Mouse (Mus musculus) neural tube, embryonic 11.5 days (tissue): ENCODE measurements around the gene Tspan5. TPM values are rescaled to one million over a fixed set of nuclear protein-coding genes. Genes with fewer than 3 reads are reported as not detected.

Source experiments
- ATAC-seq: fragments of 200-750 bp; cut with Nextera tagmentation; 2 replicates; pipeline ENCODE4 v1.8.0; 2017; ENCODE audit warnings: moderate number of reproducible peaks, mild to moderate bottlenecking, moderate TSS enrichment, moderate library complexity; ENCODE audit not compliant: insufficient read depth, low FRiP score, low TSS enrichment
- DNase-seq: peaks from one replicate; pipeline ENCODE4 v3.0.0-alpha.2; 2015; ENCODE audit warnings: low spot score
- H3K27ac ChIP-seq: fragments of 300-500 bp; sonication (generic); 2 replicates; pipeline ENCODE4 v1.5.1; 2014; ENCODE audit warnings: low read depth, mild to moderate bottlenecking, low read length
- H3K27me3 ChIP-seq: fragments of 300-500 bp; sonication (generic); 2 replicates; pipeline ENCODE4 v1.6.1; 2014; ENCODE audit warnings: mild to moderate bottlenecking, low read length, mixed read lengths; ENCODE audit not compliant: control insufficient read depth, insufficient read depth
- H3K36me3 ChIP-seq: fragments of 300-500 bp; sonication (generic); 2 replicates; pipeline ENCODE4 v1.6.1; 2014; ENCODE audit warnings: mild to moderate bottlenecking, low read length, moderate library complexity, mixed read lengths; ENCODE audit not compliant: control insufficient read depth, insufficient read depth
- H3K4me1 ChIP-seq: fragments of 300-500 bp; sonication (generic); 2 replicates; pipeline ENCODE4 v1.6.1; 2014; ENCODE audit warnings: low read length, mixed read lengths; ENCODE audit not compliant: control insufficient read depth, insufficient read depth
- H3K4me2 ChIP-seq: fragments of 300-500 bp; sonication (generic); 2 replicates; pipeline ENCODE4 v1.6.1; 2014; ENCODE audit warnings: low read depth, mild to moderate bottlenecking, moderate library complexity
- H3K4me3 ChIP-seq: fragments of 300-500 bp; sonication (generic); 2 replicates; pipeline ENCODE4 v1.5.1; 2014; ENCODE audit warnings: low read depth, low read length
- H3K9ac ChIP-seq: fragments of 300-500 bp; sonication (generic); 2 replicates; pipeline ENCODE4 v1.6.1; 2014; ENCODE audit warnings: mild to moderate bottlenecking, low read length
- H3K9me3 ChIP-seq: fragments of 300-500 bp; sonication (generic); 2 replicates; pipeline ENCODE4 v1.6.1; 2016; ENCODE audit warnings: low read length; ENCODE audit not compliant: control insufficient read depth
- WGBS: fragments of 180-500 bp; shearing (Covaris S2); extraction: QIAGEN DNeasy Blood & Tissue Kit; methylation state at CpG from one replicate; pipeline ENCODE4 v1.1.7; 2014; 5-methylcytosine and 5-hydroxymethylcytosine counted together
- polyA plus RNA-seq: library from polyadenylated mRNA; unstranded; fragments of >200 nt; fragmentation: Nextera tagmentation; extraction: Ambion mirVana; gene quantifications from 2 replicates; pipeline ENCODE4 v1.2.1, GENCODE M21; 2014

The Tspan5 gene
- polyA plus RNA-seq, 1 experiment from 2014 or later = 79.2 TPM

DNA sequence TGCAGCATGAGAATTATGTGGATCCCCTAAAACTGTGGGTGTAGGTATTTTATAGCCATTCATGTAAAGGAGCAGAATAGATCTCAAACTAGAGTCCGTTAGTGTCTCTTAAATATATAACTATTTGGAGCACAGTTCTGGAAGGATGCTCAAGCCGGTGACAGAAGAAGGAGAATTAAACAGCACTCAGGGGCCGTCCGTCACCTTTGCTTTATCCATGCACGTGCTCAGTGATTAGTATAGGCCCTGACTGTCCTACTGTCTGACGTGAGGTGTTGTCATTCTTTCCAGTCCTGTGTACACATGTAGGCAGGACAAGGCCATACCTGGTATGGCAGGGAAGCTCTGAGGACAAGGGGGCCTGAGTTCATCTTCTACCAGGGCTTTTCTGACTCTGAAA, 116.7 kb downstream of the Tspan5 start:
- H3K9me3 ChIP-seq = no peaks in the 10 kb centered on the region
- H3K36me3 ChIP-seq = no peaks in the 10 kb centered on the region
- H3K27ac ChIP-seq = peak overlapping the region; percentile 77
- no peak overlapping the region for H3K9ac ChIP-seq
- no peak overlapping the region for H3K4me3 ChIP-seq
- ATAC-seq (no peak), DNase-seq (no peak)
- peaks cover 66% of the 10 kb centered on the region for H3K4me1 ChIP-seq
- WGBS = 78% methylated on average over 6 of the region's 6 CpGs
- no peaks in the 10 kb centered on the region for H3K27me3 ChIP-seq
- H3K4me2 ChIP-seq = no peak overlapping the region

DNA sequence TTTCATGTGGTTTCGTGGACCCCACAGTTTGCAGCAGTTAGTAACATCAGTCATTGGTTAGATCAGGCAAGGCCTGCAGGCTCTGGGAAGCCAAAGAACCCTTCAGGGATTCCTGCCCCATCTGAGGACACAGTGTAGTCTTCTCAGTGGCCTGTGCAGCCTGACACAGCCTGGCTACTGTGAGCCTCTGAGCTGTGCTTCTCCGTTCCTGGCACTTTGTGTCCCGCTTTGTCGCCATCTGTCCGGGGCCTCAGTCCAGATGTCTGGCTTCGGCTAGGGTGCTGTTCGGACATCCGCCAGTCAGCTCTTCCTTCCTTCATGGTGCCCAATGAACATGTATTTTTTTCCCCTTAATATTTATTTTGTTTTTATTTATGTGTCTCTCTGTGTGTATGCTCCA, 117.2 kb downstream of the Tspan5 start:
- ATAC-seq (no peak), DNase-seq (no peak)
- Histone ChIP-seq H3K9ac (no peak overlapping the region), H3K36me3 (no peaks in the 10 kb centered on the region), H3K4me3 (no peak overlapping the region), H3K27ac (peak overlapping the region; percentile 77), H3K9me3 (no peaks in the 10 kb centered on the region), H3K27me3 (no peaks in the 10 kb centered on the region), H3K4me2 (no peak overlapping the region), H3K4me1 (peaks cover 62% of the 10 kb centered on the region)
- whole genome bisulfite sequencing = 75% methylated on average over 8 of the region's 8 CpGs

DNA sequence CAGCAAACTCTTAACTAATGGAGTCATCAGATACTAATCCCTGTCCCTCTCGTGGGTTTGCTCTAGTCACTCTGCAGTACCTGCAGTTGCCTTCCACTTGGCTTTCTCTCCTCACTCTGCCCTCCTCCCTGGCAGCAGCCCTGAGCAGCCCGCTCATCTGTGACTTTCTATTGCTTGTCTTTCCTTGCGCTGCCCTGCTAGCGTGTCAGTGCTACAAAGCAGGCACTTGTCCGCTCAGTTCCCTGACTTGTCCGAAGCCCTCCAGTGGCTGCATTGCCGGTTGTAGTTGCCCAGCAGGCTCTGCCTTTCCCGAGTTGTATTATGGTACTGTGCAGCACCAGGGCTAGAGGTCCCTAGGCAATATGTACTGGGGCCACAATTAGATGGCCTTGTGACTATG, 117.7 kb downstream of the Tspan5 start:
- H3K27ac ChIP-seq = peak overlapping the region; percentile 77
- DNase-seq (no peak), ATAC-seq (no peak)
- WGBS = 42% methylated on average over 8 of the region's 8 CpGs
- H3K4me3 ChIP-seq = no peak overlapping the region
- H3K9ac ChIP-seq = no peak overlapping the region
- H3K9me3 ChIP-seq = no peaks in the 10 kb centered on the region
- no peaks in the 10 kb centered on the region for H3K36me3 ChIP-seq
- peaks cover 59% of the 10 kb centered on the region for H3K4me1 ChIP-seq
- no peaks in the 10 kb centered on the region for H3K27me3 ChIP-seq
- H3K4me2 ChIP-seq = no peak overlapping the region

DNA sequence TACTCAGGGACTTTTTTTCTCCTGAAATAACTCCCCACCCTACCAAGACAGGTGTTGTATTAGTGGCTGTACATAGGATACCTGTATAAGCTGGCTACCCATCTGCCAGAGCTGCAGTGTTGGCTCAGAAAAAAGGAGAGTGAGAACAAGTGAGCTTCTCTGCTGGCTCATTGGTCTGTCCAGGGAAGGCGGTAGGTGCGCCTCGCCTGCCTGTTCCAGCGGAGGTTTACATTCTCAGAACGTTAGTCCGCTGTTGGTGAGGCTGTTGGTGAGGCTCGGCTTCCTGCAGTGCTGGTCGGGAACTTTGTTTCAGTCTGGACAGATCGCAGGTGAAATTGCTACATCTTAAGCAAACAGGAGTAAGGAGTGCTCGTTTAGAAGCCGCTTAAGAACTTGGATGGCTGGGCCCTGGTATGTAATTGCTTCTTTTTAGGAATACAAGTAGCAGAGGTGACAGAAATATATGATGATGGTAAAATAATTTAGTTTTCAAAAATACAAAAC, 118.3 kb downstream of the Tspan5 start:
- H3K4me2 ChIP-seq = no peak overlapping the region
- ATAC-seq (no peak), DNase-seq (no peak)
- H3K27me3 ChIP-seq = no peaks in the 10 kb centered on the region
- no peak overlapping the region for H3K27ac ChIP-seq
- 71% methylated on average over 11 of the region's 11 CpGs for WGBS
- H3K4me3 ChIP-seq = no peak overlapping the region
- H3K36me3 ChIP-seq = no peaks in the 10 kb centered on the region
- H3K9ac ChIP-seq = no peak overlapping the region
- H3K9me3 ChIP-seq = no peaks in the 10 kb centered on the region
- peaks cover 52% of the 10 kb centered on the region for H3K4me1 ChIP-seq

DNA sequence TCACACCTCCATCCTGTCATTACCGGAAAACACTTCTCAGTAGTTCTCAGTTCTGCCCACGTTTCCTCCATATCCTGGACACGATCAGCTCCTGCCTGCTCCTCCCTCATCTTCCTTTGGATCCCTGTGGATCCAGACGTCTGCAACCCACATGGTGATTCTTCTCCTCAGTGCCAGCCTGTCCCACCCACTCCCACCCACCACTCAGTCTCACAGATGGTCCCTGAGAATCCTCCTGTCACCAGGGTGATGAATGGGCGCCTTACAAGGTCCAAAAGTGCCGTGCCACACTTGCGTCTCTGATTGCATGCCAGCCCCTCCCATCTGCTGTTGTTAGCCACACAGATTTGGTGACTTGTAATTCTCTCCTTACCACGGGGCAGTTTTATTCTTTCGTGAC, 119.0 kb downstream of the Tspan5 start:
- no peaks in the 10 kb centered on the region for H3K36me3 ChIP-seq
- no peak overlapping the region for H3K4me3 ChIP-seq
- no peak for DNase-seq
- ATAC-seq = no peak
- no peak overlapping the region for H3K9ac ChIP-seq
- H3K4me2 ChIP-seq = no peak overlapping the region
- 27% methylated on average over 9 of the region's 9 CpGs for WGBS
- no peaks in the 10 kb centered on the region for H3K9me3 ChIP-seq
- H3K27me3 ChIP-seq = no peaks in the 10 kb centered on the region
- H3K4me1 ChIP-seq = peaks cover 47% of the 10 kb centered on the region
- H3K27ac ChIP-seq = no peak overlapping the region

DNA sequence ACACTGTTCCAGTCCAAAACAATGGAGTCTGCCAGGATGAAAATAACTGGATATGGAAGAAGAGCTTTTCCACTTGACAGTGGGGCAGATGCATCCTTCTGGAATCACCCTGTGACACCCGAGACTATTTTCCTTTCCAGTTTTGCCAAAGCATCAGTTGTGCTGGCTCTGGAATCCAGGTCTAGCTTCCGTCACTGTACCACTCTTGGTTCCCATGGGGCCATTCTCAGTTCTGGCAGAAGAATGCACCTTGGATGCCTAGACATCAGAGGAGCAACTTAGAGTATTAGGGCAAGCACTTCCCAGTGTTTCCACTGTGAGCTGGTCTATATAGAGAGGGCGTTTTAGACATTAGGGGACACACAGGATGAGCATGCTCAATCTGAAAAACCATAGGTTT, 119.6 kb downstream of the Tspan5 start:
- H3K4me2 ChIP-seq = no peak overlapping the region

DNA sequence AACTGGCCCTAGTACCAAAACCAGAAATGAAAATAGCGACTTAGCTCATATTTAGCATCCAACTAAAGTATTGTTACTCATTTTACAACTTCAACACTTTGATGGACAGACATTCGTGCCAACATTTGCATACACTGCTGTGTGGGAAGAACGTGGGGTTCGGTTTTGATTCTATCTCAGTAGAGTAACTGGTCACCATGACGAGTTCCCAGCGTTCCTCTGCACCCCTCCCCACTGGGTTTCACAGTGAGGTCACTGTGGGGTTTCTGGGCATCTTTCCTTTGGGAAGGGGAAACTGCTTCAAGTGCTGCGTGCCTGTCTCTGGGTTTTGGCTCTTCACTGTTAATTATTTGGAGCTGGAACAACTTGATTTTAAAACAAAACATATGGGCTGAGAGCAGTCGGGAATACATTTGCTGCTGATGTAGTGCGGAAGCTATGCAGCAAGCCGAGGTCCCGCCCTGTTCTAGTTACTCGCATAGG, 122.2 kb downstream of the Tspan5 start:
- no peak overlapping the region for H3K4me2 ChIP-seq
- no peak overlapping the region for H3K4me3 ChIP-seq
- ATAC-seq (no peak), DNase-seq (no peak)
- no peak overlapping the region for H3K27ac ChIP-seq
- H3K9ac ChIP-seq = no peak overlapping the region
- H3K4me1 ChIP-seq = peaks cover 15% of the 10 kb centered on the region
- H3K36me3 ChIP-seq = no peaks in the 10 kb centered on the region
- no peaks in the 10 kb centered on the region for H3K9me3 ChIP-seq
- no peaks in the 10 kb centered on the region for H3K27me3 ChIP-seq
- WGBS = 89% methylated on average over 12 of the region's 12 CpGs

More for the DNA sequence above, 119.6 kb downstream of the Tspan5 start:
- Histone ChIP-seq H3K27me3 (no peaks in the 10 kb centered on the region), H3K36me3 (no peaks in the 10 kb centered on the region), H3K4me3 (no peak overlapping the region), H3K4me1 (peaks cover 41% of the 10 kb centered on the region), H3K27ac (no peak overlapping the region), H3K9ac (no peak overlapping the region), H3K9me3 (no peaks in the 10 kb centered on the region)
- ATAC-seq = no peak
- 82% methylated on average over 3 of the region's 3 CpGs for WGBS
- DNase-seq = no peak

DNA sequence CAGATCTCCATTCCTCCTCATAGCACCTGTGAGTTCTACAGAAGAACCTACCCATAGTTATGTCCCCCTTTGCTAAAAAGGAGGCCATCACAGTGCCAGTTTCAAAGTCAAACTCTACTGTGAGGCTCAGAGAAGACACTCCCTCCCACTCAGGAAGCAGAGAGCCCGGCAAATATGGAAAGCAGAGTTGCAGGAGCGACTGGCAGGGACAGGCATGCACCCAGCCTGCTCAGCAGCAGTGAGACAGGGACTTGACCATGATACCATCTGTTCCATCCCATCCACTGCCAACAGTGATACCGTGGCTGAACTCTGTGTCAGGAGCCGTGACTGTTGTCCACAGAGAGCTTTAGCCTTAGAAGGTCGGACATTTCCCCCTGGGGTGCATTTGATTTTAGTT, 123.3 kb downstream of the Tspan5 start:
- no peaks in the 10 kb centered on the region for H3K27me3 ChIP-seq
- H3K4me1 ChIP-seq = peaks cover 6% of the 10 kb centered on the region
- no peak overlapping the region for H3K9ac ChIP-seq
- no peak overlapping the region for H3K4me2 ChIP-seq
- H3K4me3 ChIP-seq = no peak overlapping the region
- H3K36me3 ChIP-seq = no peaks in the 10 kb centered on the region
- H3K9me3 ChIP-seq = no peaks in the 10 kb centered on the region
- WGBS = 78% methylated on average over 5 of the region's 5 CpGs
- ATAC-seq (no peak), DNase-seq (no peak)
- no peak overlapping the region for H3K27ac ChIP-seq

DNA sequence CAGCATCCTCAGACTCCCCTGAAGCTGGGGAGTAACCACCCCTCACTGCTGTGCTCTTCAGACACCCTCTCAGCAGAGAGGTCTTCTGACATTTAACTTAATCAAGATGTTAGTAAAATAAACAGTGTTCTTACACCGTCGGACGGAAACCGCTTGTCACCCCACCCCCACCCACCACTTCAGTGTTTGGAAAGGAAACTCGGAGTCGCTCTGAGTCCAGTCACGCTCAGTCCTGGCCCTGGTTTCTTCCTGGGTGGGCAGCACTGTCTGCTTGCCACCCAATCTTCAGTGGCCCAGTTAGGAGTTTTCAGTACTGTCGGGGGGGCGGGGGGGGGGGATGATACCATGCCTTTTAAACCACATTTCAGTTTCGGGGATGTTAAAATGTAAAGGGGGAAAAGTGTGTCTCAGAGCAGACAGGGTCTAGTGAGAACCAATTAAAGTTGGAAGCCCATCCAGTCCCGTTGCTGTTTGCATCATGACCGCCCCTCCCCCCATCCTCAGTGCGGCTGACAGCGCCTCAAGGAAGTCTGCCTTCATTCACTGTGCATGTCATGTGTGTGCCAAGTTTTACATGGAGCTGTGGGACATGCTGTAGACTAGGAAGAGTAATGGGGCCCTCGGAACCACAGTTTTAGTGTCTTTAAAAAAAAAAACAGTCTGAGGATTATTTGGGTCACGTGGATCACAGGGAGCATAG, 125.3 kb downstream of the Tspan5 start:
- Histone ChIP-seq H3K9me3 (no peaks in the 10 kb centered on the region), H3K27ac (no peak overlapping the region), H3K4me2 (no peak overlapping the region), H3K36me3 (no peaks in the 10 kb centered on the region), H3K4me3 (no peak overlapping the region), H3K27me3 (no peaks in the 10 kb centered on the region), H3K9ac (no peak overlapping the region), H3K4me1 (no peaks in the 10 kb centered on the region)
- DNase-seq (no peak), ATAC-seq (no peak)
- 83% methylated on average over 16 of the region's 16 CpGs for WGBS
